Mouse (Mus musculus) lung, embryonic 16.5 days (tissue): ENCODE measurements around the gene Ttll9. TPM values are rescaled to one million over a fixed set of nuclear protein-coding genes. Genes with fewer than 3 reads are reported as not detected.

ENCODE experiments used
- ATAC-seq: fragments of 200-750 bp; cut with Nextera tagmentation; 2 replicates; pipeline ENCODE4 v1.8.0; 2017; ENCODE audit warnings: low read depth, mild to moderate bottlenecking, moderate library complexity
- H3K27ac ChIP-seq: fragments of 300-500 bp; sonication (generic); 2 replicates; pipeline ENCODE4 v1.5.1; 2014; ENCODE audit warnings: mild to moderate bottlenecking, control low read depth, low read length
- H3K27me3 ChIP-seq: fragments of 300-500 bp; sonication (generic); 2 replicates; pipeline ENCODE4 v1.6.1; 2014; ENCODE audit warnings: low read depth, low read length, mixed read lengths; ENCODE audit not compliant: control insufficient read depth, insufficient read depth
- H3K36me3 ChIP-seq: fragments of 300-500 bp; sonication (generic); 2 replicates; pipeline ENCODE4 v1.6.1; 2014; ENCODE audit warnings: low read length; ENCODE audit not compliant: control insufficient read depth, insufficient read depth
- H3K4me1 ChIP-seq: fragments of 300-500 bp; sonication (generic); replicated peaks from 2 replicates; pipeline ENCODE4 v1.6.1; 2014; ENCODE audit warnings: low read length, mixed read lengths; ENCODE audit not compliant: control insufficient read depth, insufficient read depth
- H3K4me2 ChIP-seq: fragments of 300-500 bp; sonication (generic); 2 replicates; pipeline ENCODE4 v1.6.1; 2014; ENCODE audit warnings: low read depth, low read length, control low read depth
- H3K4me3 ChIP-seq: fragments of 300-500 bp; sonication (generic); 2 replicates; pipeline ENCODE4 v1.5.1; 2014; ENCODE audit warnings: mild to moderate bottlenecking, low read length, control low read depth
- H3K9ac ChIP-seq: fragments of 300-500 bp; sonication (generic); 2 replicates; pipeline ENCODE4 v1.6.1; 2014; ENCODE audit warnings: low read length, control low read depth
- H3K9me3 ChIP-seq: fragments of 300-500 bp; sonication (generic); 2 replicates; pipeline ENCODE4 v1.6.1; 2016; ENCODE audit warnings: low read length; ENCODE audit not compliant: control insufficient read depth
- WGBS: fragments of 180-500 bp; shearing (Covaris S2); extraction: QIAGEN DNeasy Blood & Tissue Kit; methylation state at CpG from one replicate; pipeline ENCODE4 v1.1.7; 2014; 5-methylcytosine and 5-hydroxymethylcytosine counted together
- polyA plus RNA-seq: library from polyadenylated mRNA; unstranded; fragments of >200 nt; fragmentation: Nextera tagmentation; extraction: Ambion mirVana; gene quantifications from 2 replicates; pipeline ENCODE4 v1.2.1, GENCODE M21; 2015

The Ttll9 gene
- polyA plus RNA-seq, 1 experiment from 2014 or later, result 1.5 TPM

GRCm38 (mm10) chr2:153032083-153032842 lies 70.0 kb downstream of the Ttll9 start:
- peak overlapping the region; percentile 48 for H3K4me3 ChIP-seq
- H3K4me1 ChIP-seq, result peaks cover 4% of the 10 kb centered on the region; the same call in 1 of the 2 replicates
- ATAC-seq, result peak; percentile 80
- WGBS, result 3% methylated on average over 36 of the region's 58 CpGs
- no peaks in the 10 kb centered on the region for H3K36me3 ChIP-seq
- no peaks in the 10 kb centered on the region for H3K9me3 ChIP-seq
- H3K27ac ChIP-seq, result no peak overlapping the region
- H3K4me2 ChIP-seq, result peak overlapping the region; percentile 72
- peaks cover 36% of the 10 kb centered on the region for H3K27me3 ChIP-seq
- no peak overlapping the region for H3K9ac ChIP-seq

GRCm38 (mm10) chr2:153032973-153033372 lies 70.7 kb downstream of the Ttll9 start:
- Histone ChIP-seq H3K9me3 (no peaks in the 10 kb centered on the region), H3K27ac (no peak overlapping the region), H3K27me3 (peaks cover 36% of the 10 kb centered on the region), H3K36me3 (no peaks in the 10 kb centered on the region), H3K4me3 (no peak overlapping the region), H3K9ac (no peak overlapping the region), H3K4me1 (peaks cover 4% of the 10 kb centered on the region; the same call in 1 of the 2 replicates), H3K4me2 (no peak overlapping the region)
- WGBS, result 18% methylated on average over 4 of the region's 4 CpGs
- ATAC-seq, result no peak

GRCm38 (mm10) chr2:153033545-153034230 lies 71.4 kb downstream of the Ttll9 start:
- H3K4me2 ChIP-seq, result no peak overlapping the region
- peaks cover 4% of the 10 kb centered on the region; the same call in 1 of the 2 replicates for H3K4me1 ChIP-seq
- WGBS, result 75% methylated on average over 5 of the region's 5 CpGs
- no peak overlapping the region for H3K4me3 ChIP-seq
- H3K36me3 ChIP-seq, result no peaks in the 10 kb centered on the region
- peaks cover 36% of the 10 kb centered on the region for H3K27me3 ChIP-seq
- H3K9me3 ChIP-seq, result no peaks in the 10 kb centered on the region
- no peak overlapping the region for H3K27ac ChIP-seq
- H3K9ac ChIP-seq, result no peak overlapping the region
- ATAC-seq, result no peak

GRCm38 (mm10) chr2:153036690-153037089 lies 74.4 kb downstream of the Ttll9 start:
- Histone ChIP-seq H3K4me1 (peaks cover 4% of the 10 kb centered on the region; the same call in 1 of the 2 replicates), H3K4me3 (no peak overlapping the region), H3K27ac (no peak overlapping the region), H3K4me2 (no peak overlapping the region), H3K9ac (no peak overlapping the region), H3K9me3 (no peaks in the 10 kb centered on the region), H3K36me3 (no peaks in the 10 kb centered on the region), H3K27me3 (peaks cover 17% of the 10 kb centered on the region)
- no peak for ATAC-seq
- 18% methylated on average over 2 of the region's 2 CpGs for WGBS

GRCm38 (mm10) chr2:153043886-153044285 lies 81.6 kb downstream of the Ttll9 start:
- Histone ChIP-seq H3K4me3 (no peak overlapping the region), H3K36me3 (no peaks in the 10 kb centered on the region), H3K4me1 (0 out of 2 replicates have a peak, but pooled peaks cover 3% of the 10 kb centered on the region), H3K9ac (no peak overlapping the region), H3K27ac (no peak overlapping the region), H3K9me3 (no peaks in the 10 kb centered on the region), H3K4me2 (no peak overlapping the region), H3K27me3 (no peaks in the 10 kb centered on the region)
- 20% methylated on average over 3 of the region's 3 CpGs for WGBS
- no peak for ATAC-seq

GRCm38 (mm10) chr2:153045884-153046299 lies 83.6 kb downstream of the Ttll9 start:
- no peaks in the 10 kb centered on the region for H3K27me3 ChIP-seq

GRCm38 (mm10) chr2:153047828-153048465 lies 85.7 kb downstream of the Ttll9 start:
- no peak overlapping the region for H3K27ac ChIP-seq

More at GRCm38 (mm10) chr2:153045884-153046299, 83.6 kb downstream of the Ttll9 start:
- no peak overlapping the region for H3K4me3 ChIP-seq
- no peak overlapping the region for H3K27ac ChIP-seq
- no peak overlapping the region for H3K9ac ChIP-seq
- 0 out of 2 replicates have a peak, but pooled peaks have one; percentile 30 for ATAC-seq
- H3K4me2 ChIP-seq, result no peak overlapping the region
- no peaks in the 10 kb centered on the region for H3K9me3 ChIP-seq
- H3K36me3 ChIP-seq, result no peaks in the 10 kb centered on the region
- peaks cover 8% of the 10 kb centered on the region; the same call in 1 of the 2 replicates for H3K4me1 ChIP-seq
- 21% methylated on average over 8 of the region's 8 CpGs for WGBS

GRCm38 (mm10) chr2:153049288-153049996 lies 87.2 kb downstream of the Ttll9 start:
- no peaks in the 10 kb centered on the region for H3K36me3 ChIP-seq
- no peak overlapping the region for H3K27ac ChIP-seq
- 24% methylated on average over 9 of the region's 9 CpGs for WGBS
- no peak overlapping the region for H3K4me2 ChIP-seq
- no peak overlapping the region for H3K4me3 ChIP-seq
- peaks cover 21% of the 10 kb centered on the region for H3K27me3 ChIP-seq
- no peak for ATAC-seq
- H3K9ac ChIP-seq, result no peak overlapping the region
- H3K9me3 ChIP-seq, result no peaks in the 10 kb centered on the region
- H3K4me1 ChIP-seq, result peaks cover 6% of the 10 kb centered on the region; the same call in 1 of the 2 replicates

More at GRCm38 (mm10) chr2:153047828-153048465, 85.7 kb downstream of the Ttll9 start:
- Histone ChIP-seq H3K4me2 (no peak overlapping the region), H3K4me1 (peaks cover 8% of the 10 kb centered on the region; the same call in 1 of the 2 replicates), H3K4me3 (no peak overlapping the region), H3K36me3 (no peaks in the 10 kb centered on the region), H3K9me3 (no peaks in the 10 kb centered on the region), H3K9ac (no peak overlapping the region), H3K27me3 (peaks cover 12% of the 10 kb centered on the region)
- WGBS, result 35% methylated on average over 17 of the region's 17 CpGs
- no peak for ATAC-seq
